Mouse (Mus musculus): ENCODE results near the gene Sys1.
A peak's percentile ranks its signal among the peaks of the same experiment; 100 is the strongest.

Gene Sys1

GRCm38 (mm10) chr2:164453887-164454500 lies 2.8 kb upstream of the Sys1 start:
- DNase-seq = no peak

GRCm38 (mm10) chr2:164454846-164455245 lies 1.9 kb upstream of the Sys1 start:
- no peak for DNase-seq

- no peak for DNase-seq
These were observed 1.2 kb upstream of the Sys1 start for GRCm38 (mm10) chr2:164455421-164456190.

- DNase-seq = no peak
These were observed 351 bp upstream of the Sys1 start for GRCm38 (mm10) chr2:164456413-164456812.

GRCm38 (mm10) chr2:164457942-164458341 lies 1.2 kb downstream of the Sys1 start:
- no peak for DNase-seq

GRCm38 (mm10) chr2:164458535-164458934 lies 1.8 kb downstream of the Sys1 start:
- DNase-seq = no peak

- peak; percentile 96 to 98 for DNase-seq
These were observed 4.2 kb downstream of the Sys1 start, which contains the start of gene Gm20458 for GRCm38 (mm10) chr2:164460745-164461551. Gene Gm20458, plus strand, starts transcription at chr2:164460967.

GRCm38 (mm10) chr2:164465161-164465560 lies 8.4 kb downstream of the Sys1 start:
- no peak for DNase-seq

- DNase-seq = no peak
These were observed 10.0 kb downstream of the Sys1 start for GRCm38 (mm10) chr2:164466787-164467186.

- peak; percentile 50 to 51 for DNase-seq
These were observed 13.5 kb downstream of the Sys1 start for GRCm38 (mm10) chr2:164470254-164470653.

GRCm38 (mm10) chr2:164473624-164474023 lies 16.9 kb downstream of the Sys1 start, which contains the start of gene Trp53tg5:
Gene Trp53tg5, minus strand, starts transcription at chr2:164473724.
- DNase-seq = no peak

- no peak for DNase-seq
These were observed 29.0 kb downstream of the Sys1 start, which contains the start of gene Dbndd2 for GRCm38 (mm10) chr2:164485681-164486257. Gene Dbndd2, plus strand, starts transcription at chr2:164486106.

GRCm38 (mm10) chr2:164486258-164487114 lies 29.7 kb downstream of the Sys1 start:
- DNase-seq = peak; percentile 77 to 83

- DNase-seq = no peak
These were observed 30.4 kb downstream of the Sys1 start for GRCm38 (mm10) chr2:164487115-164487527.

- DNase-seq = peak; percentile 73 to 79
These were observed 31.0 kb downstream of the Sys1 start for GRCm38 (mm10) chr2:164487812-164488211.

- DNase-seq = no peak
These were observed 37.4 kb downstream of the Sys1 start for GRCm38 (mm10) chr2:164494126-164494525.

- DNase-seq = no peak
These were observed 39.6 kb downstream of the Sys1 start for GRCm38 (mm10) chr2:164496331-164496730.

GRCm38 (mm10) chr2:164496847-164497690 lies 40.3 kb downstream of the Sys1 start, which contains the start of gene Pigt:
Gene Pigt, plus strand, starts transcription at chr2:164497520.
- DNase-seq = peak; percentile 90 to 93

- peak in 1 of 2 experiments; percentile 21 for DNase-seq
These were observed 41.0 kb downstream of the Sys1 start for GRCm38 (mm10) chr2:164497691-164498268.

- DNase-seq = no peak
These were observed 42.6 kb downstream of the Sys1 start for GRCm38 (mm10) chr2:164499317-164499716.
